Mouse (Mus musculus) thymus, postnatal 25 days (tissue): ENCODE measurements around the gene Olfr555.
A peak's percentile ranks its signal among the peaks of the same experiment; 100 is the strongest.
"Not testable (repeated sequence)": the region's sequence is repeated elsewhere in the genome, so short reads cannot be mapped to it uniquely, and the experiment has no call there.

Experiments
- DNase-seq: peaks from one replicate; pipeline ENCODE4 v3.0.0; 2022

Olfr555 gene

GRCm38 (mm10) chr7:102658523-102658922 is at the start of gene Olfr555:
TSS of gene Olfr555 (plus strand) at chr7:102658823.
- no peak for DNase-seq

- no peak for DNase-seq
These were observed 40.5 kb upstream of the Olfr555 start, which contains the start of gene Olfr553 for GRCm38 (mm10) chr7:102618118-102618517. TSS of gene Olfr553 (minus strand) at chr7:102618218.

- DNase-seq: no peak
These were observed 39.0 kb upstream of the Olfr555 start for GRCm38 (mm10) chr7:102619608-102620007.

- not testable (repeated sequence) for DNase-seq
These were observed 38.3 kb upstream of the Olfr555 start for GRCm38 (mm10) chr7:102620368-102620767.

- DNase-seq: peak; percentile 49
These were observed 22.0 kb upstream of the Olfr555 start for GRCm38 (mm10) chr7:102636665-102637064.

- DNase-seq: no peak
These were observed 20.5 kb upstream of the Olfr555 start, which contains the start of gene Olfr554 for GRCm38 (mm10) chr7:102638132-102638531. TSS of gene Olfr554 (plus strand) at chr7:102638432.

GRCm38 (mm10) chr7:102644945-102645344 is 13.7 kb upstream of the Olfr555 start:
- not testable (repeated sequence) for DNase-seq

GRCm38 (mm10) chr7:102664599-102664998 is 6.0 kb downstream of the Olfr555 start, which contains the start of gene Olfr556:
TSS of gene Olfr556 (plus strand) at chr7:102664899.
- no peak for DNase-seq

- DNase-seq: no peak
These were observed 6.8 kb downstream of the Olfr555 start for GRCm38 (mm10) chr7:102665378-102665777.

GRCm38 (mm10) chr7:102676225-102676624 is 17.6 kb downstream of the Olfr555 start:
- DNase-seq: no peak

- DNase-seq: no peak
These were observed 23.3 kb downstream of the Olfr555 start for GRCm38 (mm10) chr7:102681916-102682315.

- peak; percentile 94 for DNase-seq
These were observed 28.4 kb downstream of the Olfr555 start, which contains the start of gene Trim68 for GRCm38 (mm10) chr7:102686944-102687501. TSS of gene Trim68 (minus strand) at chr7:102687327.

GRCm38 (mm10) chr7:102695358-102696125 is 36.9 kb downstream of the Olfr555 start, which contains the start of gene Olfr557:
TSS of gene Olfr557 (plus strand) at chr7:102695910.
- peak; percentile 23 for DNase-seq

- no peak for DNase-seq
These were observed 39.8 kb downstream of the Olfr555 start for GRCm38 (mm10) chr7:102698461-102698860.

- no peak for DNase-seq
These were observed 43.3 kb downstream of the Olfr555 start, which contains the start of gene Olfr558 for GRCm38 (mm10) chr7:102701915-102702314. TSS of gene Olfr558 (plus strand) at chr7:102702215.
